Mouse (Mus musculus) midbrain, embryonic 10.5 days (tissue): ENCODE results near the gene Fbp2. TPM values are rescaled to one million over a fixed set of nuclear protein-coding genes. Genes with fewer than 3 reads are reported as not detected.
A peak's percentile ranks its signal among the peaks of the same experiment; 100 is the strongest.
"Not testable (repeated sequence)": the region's sequence is repeated elsewhere in the genome, so short reads cannot be mapped to it uniquely, and the experiment has no call there.

Source experiments
- DNase-seq: peaks from one replicate; pipeline ENCODE4 v3.0.0-alpha.2; 2017; ENCODE audit warnings: low spot score
- H3K27ac ChIP-seq: fragments of 300-500 bp; sonication (generic); replicated peaks from 2 replicates; pipeline ENCODE4 v1.5.1; 2016; ENCODE audit warnings: mild to moderate bottlenecking
- H3K27me3 ChIP-seq: fragments of 300-500 bp; sonication (generic); 2 replicates; pipeline ENCODE4 v1.6.1; 2016; ENCODE audit warnings: low read depth, mild to moderate bottlenecking; ENCODE audit not compliant: poor library complexity, severe bottlenecking
- H3K36me3 ChIP-seq: fragments of 300-500 bp; sonication (generic); 2 replicates; pipeline ENCODE4 v1.6.1; 2016; ENCODE audit warnings: mild to moderate bottlenecking, moderate library complexity
- H3K4me1 ChIP-seq: fragments of 300-500 bp; sonication (generic); 2 replicates; pipeline ENCODE4 v1.6.1; 2016
- H3K4me3 ChIP-seq: fragments of 300-500 bp; sonication (generic); 2 replicates; pipeline ENCODE4 v1.5.1; 2016; ENCODE audit warnings: mild to moderate bottlenecking, moderate library complexity
- H3K9me3 ChIP-seq: fragments of 300-500 bp; sonication (generic); replicated peaks from 2 replicates; pipeline ENCODE4 v1.6.1; 2016; ENCODE audit warnings: mild to moderate bottlenecking
- WGBS: fragments of 180-500 bp; shearing (Covaris S2); methylation state at CpG from one replicate; pipeline ENCODE4 v1.1.7; 2016; 5-methylcytosine and 5-hydroxymethylcytosine counted together
- polyA plus RNA-seq: library from polyadenylated mRNA; unstranded; fragments of >200 nt; fragmentation: Nextera tagmentation; extraction: Ambion mirVana; gene quantifications from 2 replicates; pipeline ENCODE4 v1.2.1, GENCODE M21; 2016

The Fbp2 gene
- polyA plus RNA-seq, 1 experiment from 2014 or later: not detected

DNA sequence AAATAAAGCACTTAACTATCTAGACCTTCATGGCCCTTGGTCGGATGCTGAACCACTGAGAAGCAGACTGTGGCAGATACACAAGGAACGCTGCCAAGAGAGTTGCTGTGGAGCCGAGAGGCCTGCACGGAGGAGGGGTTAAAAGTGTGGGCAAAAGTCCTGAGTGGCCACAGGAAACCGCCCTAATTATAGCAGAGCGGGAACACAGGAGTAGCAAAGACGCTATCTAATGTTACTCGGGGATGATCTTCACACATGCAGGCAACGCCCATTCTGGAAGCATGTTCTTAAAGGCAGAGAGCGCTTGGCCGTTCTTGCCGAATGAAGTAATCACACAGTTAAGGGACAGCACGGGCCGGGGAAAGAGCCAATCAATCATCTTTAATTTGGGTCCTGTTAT is 1.4 kb downstream of the Fbp2 start:
- no peak for DNase-seq

GRCm38 (mm10) chr13:62856305-62856675 is 1.9 kb downstream of the Fbp2 start:
- Histone ChIP-seq H3K27ac (peak overlapping the region; percentile 67; the same call in 1 of the 2 replicates), H3K36me3 (no peaks in the 10 kb centered on the region), H3K27me3 (no peaks in the 10 kb centered on the region), H3K4me3 (peak overlapping the region; percentile 44), H3K9me3 (no peaks in the 10 kb centered on the region), H3K4me1 (no peaks in the 10 kb centered on the region; the same call in 1 of the 2 replicates)
- peak; percentile 86 for DNase-seq
- WGBS: 9% methylated on average over 5 of the region's 5 CpGs

More for the DNA sequence above, 1.4 kb downstream of the Fbp2 start:
- 90% methylated on average over 14 of the region's 14 CpGs for WGBS
- Histone ChIP-seq H3K27ac (no peak overlapping the region), H3K9me3 (no peaks in the 10 kb centered on the region), H3K27me3 (no peaks in the 10 kb centered on the region), H3K4me1 (no peaks in the 10 kb centered on the region; the same call in 1 of the 2 replicates), H3K4me3 (no peak overlapping the region), H3K36me3 (no peaks in the 10 kb centered on the region)

DNA sequence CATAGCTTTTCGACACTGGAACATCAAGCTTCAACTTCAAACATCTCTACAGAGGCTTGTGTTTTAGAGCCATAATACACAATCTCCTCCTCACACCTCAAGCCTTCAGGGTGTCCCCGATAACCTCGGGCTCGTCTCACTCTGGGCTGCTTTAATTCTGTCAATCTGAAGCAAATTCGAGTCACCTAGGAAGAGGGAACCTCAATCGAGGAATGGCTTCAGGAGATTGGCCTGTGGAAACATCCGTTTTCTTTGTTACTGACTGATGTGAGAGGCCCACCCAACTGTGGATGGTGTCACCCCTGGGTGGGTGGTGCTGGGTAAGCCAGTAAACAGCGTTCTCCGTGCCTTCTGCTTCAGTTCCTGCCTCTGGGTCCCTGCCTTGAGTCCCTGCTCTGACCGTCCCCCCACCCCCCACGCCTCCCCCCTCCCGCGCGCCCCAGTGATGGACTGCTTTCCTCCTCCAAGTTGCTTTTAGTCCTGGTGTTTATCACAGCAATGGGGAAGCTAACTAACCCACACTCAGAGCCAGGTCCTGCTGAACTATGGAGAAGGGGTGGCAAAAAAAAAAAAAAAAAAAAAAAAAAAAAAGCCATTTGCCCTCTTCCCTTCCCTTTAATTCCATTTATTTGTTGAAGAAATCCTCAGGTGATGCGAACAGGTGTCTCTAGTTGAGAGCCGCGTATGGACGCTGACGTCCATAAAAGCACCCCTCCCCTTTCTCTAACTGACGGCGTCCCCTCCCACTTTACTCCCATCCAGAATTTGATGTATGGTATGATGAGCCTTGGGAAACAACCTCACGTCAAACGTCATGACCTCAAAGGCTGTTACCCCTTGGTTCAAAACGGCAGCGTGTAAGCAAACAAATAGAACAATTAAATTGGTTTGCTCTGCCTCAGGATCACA is 2.6 kb downstream of the Fbp2 start:
- Histone ChIP-seq H3K4me1 (no peaks in the 10 kb centered on the region; the same call in 1 of the 2 replicates), H3K27me3 (no peaks in the 10 kb centered on the region), H3K36me3 (no peaks in the 10 kb centered on the region), H3K4me3 (peak overlapping the region; percentile 44), H3K9me3 (no peaks in the 10 kb centered on the region), H3K27ac (no peak overlapping the region; the same call in 1 of the 2 replicates)
- no peak for DNase-seq
- WGBS: 34% methylated on average over 25 of the region's 25 CpGs

DNA sequence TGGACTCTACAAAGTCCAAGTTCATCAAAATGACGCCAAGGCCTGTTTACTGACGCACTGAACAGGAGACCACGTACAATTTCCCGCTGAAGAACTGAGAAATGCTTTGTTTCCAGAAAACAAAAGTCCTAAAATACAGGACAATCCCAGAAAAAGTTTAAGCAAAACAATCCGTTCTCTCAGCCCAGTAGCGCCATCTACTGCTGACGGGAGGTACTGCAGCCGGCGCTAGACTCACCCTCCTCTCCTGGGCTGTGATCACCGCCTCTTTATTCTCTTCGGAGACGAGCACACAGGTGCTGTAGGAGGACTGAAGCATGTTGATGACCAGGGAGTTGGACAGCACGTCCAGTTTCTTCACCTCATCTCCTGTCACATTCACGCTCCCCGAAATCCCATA is 3.6 kb downstream of the Fbp2 start:
- H3K4me1 ChIP-seq: no peaks in the 10 kb centered on the region; the same call in 1 of the 2 replicates
- H3K9me3 ChIP-seq: no peaks in the 10 kb centered on the region
- no peak overlapping the region for H3K27ac ChIP-seq
- peak; percentile 63 for DNase-seq
- H3K4me3 ChIP-seq: no peak overlapping the region
- 9% methylated on average over 15 of the region's 15 CpGs for WGBS
- H3K36me3 ChIP-seq: no peaks in the 10 kb centered on the region
- no peaks in the 10 kb centered on the region for H3K27me3 ChIP-seq

DNA sequence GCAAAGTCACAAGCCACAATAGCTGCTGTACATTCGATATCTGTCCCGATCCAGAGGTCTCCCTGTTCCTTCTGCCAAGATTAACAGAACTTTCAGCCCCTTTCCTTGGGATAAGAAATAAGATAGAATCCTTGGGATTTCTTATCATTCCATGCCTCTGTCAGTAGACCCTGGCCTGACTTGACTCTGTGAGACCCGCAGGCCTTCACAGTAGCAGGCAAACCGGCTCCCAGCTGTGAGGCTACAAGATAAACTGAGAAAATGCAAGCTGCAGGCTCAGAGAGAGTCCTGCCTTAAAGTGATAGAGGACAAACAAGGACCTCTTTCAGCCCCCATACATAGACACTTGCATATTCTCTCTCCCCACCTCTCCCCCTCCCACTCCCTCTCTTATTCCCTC is 24.9 kb downstream of the Fbp2 start:
- no peak overlapping the region for H3K4me3 ChIP-seq
- DNase-seq: no peak
- no peaks in the 10 kb centered on the region for H3K9me3 ChIP-seq
- H3K27me3 ChIP-seq: no peaks in the 10 kb centered on the region
- no peaks in the 10 kb centered on the region for H3K36me3 ChIP-seq
- H3K4me1 ChIP-seq: no peaks in the 10 kb centered on the region
- no peak overlapping the region for H3K27ac ChIP-seq
- WGBS: 41% methylated on average over 4 of the region's 4 CpGs

- Histone ChIP-seq H3K4me1 (no peaks in the 10 kb centered on the region), H3K27ac (no peak overlapping the region)
- whole genome bisulfite sequencing: 80% methylated on average over 2 of the region's 2 CpGs
Observed at GRCm38 (mm10) chr13:62832239-62832638, 26.0 kb downstream of the Fbp2 start.

DNA sequence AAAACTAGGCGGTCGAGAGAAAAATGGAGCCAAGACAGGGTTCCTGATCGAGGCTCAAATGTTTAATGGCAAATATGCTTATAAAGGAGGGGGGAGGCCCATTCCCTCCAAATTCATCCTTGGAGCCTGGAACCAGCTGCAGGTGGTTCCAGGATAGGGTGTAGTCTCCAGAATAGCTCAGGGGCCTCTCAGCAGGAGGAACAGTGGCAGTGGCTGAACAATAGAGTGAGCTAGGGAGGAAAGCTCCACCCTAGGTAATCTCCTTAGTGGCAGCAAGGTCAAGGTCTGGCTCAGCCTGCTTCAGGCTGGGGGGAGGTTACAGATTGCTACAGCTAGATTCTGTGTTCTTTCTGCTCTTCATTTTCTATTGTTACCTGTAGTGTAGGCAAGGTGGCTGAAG is 42.5 kb downstream of the Fbp2 start:
- 92% methylated on average over 3 of the region's 3 CpGs for WGBS
- H3K27me3 ChIP-seq, DNase-seq, H3K4me1 ChIP-seq, H3K27ac ChIP-seq, H3K4me3 ChIP-seq, H3K36me3 ChIP-seq: not testable (repeated sequence)
- H3K9me3 ChIP-seq: peaks cover 19% of the 10 kb centered on the region

More at GRCm38 (mm10) chr13:62832239-62832638, 26.0 kb downstream of the Fbp2 start:
- no peaks in the 10 kb centered on the region for H3K9me3 ChIP-seq
- no peaks in the 10 kb centered on the region for H3K27me3 ChIP-seq
- no peak overlapping the region for H3K4me3 ChIP-seq
- no peaks in the 10 kb centered on the region for H3K36me3 ChIP-seq
- DNase-seq: no peak

DNA sequence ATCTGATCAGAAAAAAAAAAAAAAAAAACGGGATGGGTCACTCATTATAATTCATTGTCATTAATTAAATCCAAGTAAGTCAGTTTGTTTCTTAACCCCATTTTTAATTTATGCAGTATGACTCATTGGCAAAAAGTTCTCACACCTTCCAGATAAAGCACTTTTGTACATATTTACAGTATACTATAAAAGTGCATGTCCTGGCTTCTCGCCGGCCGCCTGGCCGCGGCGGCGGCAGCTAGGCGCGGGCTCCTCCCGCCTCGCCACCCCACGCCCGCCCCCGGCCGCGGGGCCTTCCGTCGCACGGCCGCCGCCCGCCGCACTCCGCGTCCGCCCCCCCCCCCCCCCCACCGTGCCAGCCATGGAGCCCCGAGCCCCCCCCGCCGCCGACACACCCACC is 45.5 kb downstream of the Fbp2 start:
- H3K27me3 ChIP-seq: no peaks in the 10 kb centered on the region
- peaks cover 14% of the 10 kb centered on the region; the same call in 1 of the 2 replicates for H3K9me3 ChIP-seq
- no peaks in the 10 kb centered on the region for H3K4me1 ChIP-seq
- no peak for DNase-seq
- peak overlapping the region; percentile 48 for H3K4me3 ChIP-seq
- 0 out of 2 replicates have a peak overlapping the region, but pooled peaks have one; percentile 9 for H3K27ac ChIP-seq
- whole genome bisulfite sequencing: 17% methylated on average over 25 of the region's 32 CpGs
- H3K36me3 ChIP-seq: no peaks in the 10 kb centered on the region

DNA sequence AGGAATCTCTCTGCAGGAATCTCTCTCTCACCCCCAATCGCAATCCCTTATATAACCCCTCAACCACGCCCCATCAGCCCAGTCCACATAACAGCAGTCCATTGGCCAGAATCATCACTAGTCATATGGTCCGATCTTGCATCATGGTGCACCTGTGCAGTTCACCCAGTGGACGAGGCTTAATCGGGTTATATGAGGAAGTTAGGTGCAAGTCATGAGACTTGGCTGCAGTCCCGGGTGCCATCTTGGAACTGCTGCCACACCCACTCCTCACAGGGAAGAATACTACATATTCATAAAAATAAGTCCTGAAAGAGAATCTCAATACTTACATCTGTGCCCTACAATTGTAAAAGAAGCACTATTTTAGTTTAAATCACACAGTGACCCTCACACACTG is 50.2 kb downstream of the Fbp2 start:
- WGBS: 92% methylated on average over 6 of the region's 6 CpGs
- H3K27me3 ChIP-seq, H3K27ac ChIP-seq, H3K36me3 ChIP-seq, H3K9me3 ChIP-seq, DNase-seq, H3K4me1 ChIP-seq, H3K4me3 ChIP-seq: not testable (repeated sequence)

Other genes starting within 250 kb of the Fbp2 start
- 16.1 and 16.8 TPM in 2 replicates for gene 6720489N17Rik, start 234.2 kb downstream of the Fbp2 start, polyA plus RNA-seq
- gene Platr25, start 97.7 kb downstream of the Fbp2 start, polyA plus RNA-seq: 31.6 and 31.7 TPM in 2 replicates
- gene Gm5141, start 72.6 kb downstream of the Fbp2 start, polyA plus RNA-seq: 10.4 and 10.9 TPM in 2 replicates
- gene Fbp1, start 29.9 kb upstream of the Fbp2 start, polyA plus RNA-seq: 0.10 TPM in 1 of 2 replicates, not detected in the other
- 28.5 and 33.9 TPM in 2 replicates for gene 2010111I01Rik, start 106.5 kb upstream of the Fbp2 start, polyA plus RNA-seq